Mouse (Mus musculus): ENCODE measurements around the gene Eloa. TPM values are rescaled to one million over a fixed set of nuclear protein-coding genes. Genes with fewer than 3 reads are reported as not detected.

Eloa gene
- total RNA-seq, 2 experiments from 2014 or later, result 25.7 to 26.8 TPM

- Histone ChIP-seq H3K4me3 (peak within 1 kb of the TSS; percentile 59), H3K27ac (peak within 1 kb of the TSS; percentile 99)
- DNase-seq (ENCODE audit: extremely low spot score in 1 of 2, low spot score in 2 of 2), result peak; percentile 94 to 95
- TF ChIP-seq CTCF (IDR thresholded peaks at IDR 0.05), result no peak
- intact Hi-C loops (cut with DNase I), result loop anchor here (1.0 kb wide), 1 partner anchor 9 kb away; the partner anchor contains the start of gene Lypla2
These were observed 57.9 kb downstream of the Eloa start, which contains the start of gene Gale for GRCm38 (mm10) chr4:135963457-135964193. Gene Gale, plus strand, starts transcription at chr4:135963727.

- no peak for TF ChIP-seq CTCF (IDR thresholded peaks at IDR 0.05)
- intact Hi-C loops (cut with DNase I), result loop anchor here (1.0 kb wide), 1 partner anchor 9 kb away; the partner anchor contains the start of gene Lypla2
- DNase-seq (ENCODE audit: extremely low spot score in 1 of 2, low spot score in 2 of 2), result no peak
These were observed 58.6 kb downstream of the Eloa start for GRCm38 (mm10) chr4:135962946-135963345.

GRCm38 (mm10) chr4:135962198-135962597 lies 59.4 kb downstream of the Eloa start:
- DNase-seq (ENCODE audit: extremely low spot score in 1 of 2, low spot score in 2 of 2), result no peak
- Histone ChIP-seq H3K27ac (no peak overlapping the region; the same call in 1 of the 2 replicates), H3K4me3 (no peak overlapping the region)
- intact Hi-C loops (cut with DNase I), result no loop called here
- TF ChIP-seq CTCF (IDR thresholded peaks at IDR 0.05), result no peak

More at GRCm38 (mm10) chr4:135962946-135963345, 58.6 kb downstream of the Eloa start:
- Histone ChIP-seq H3K4me3 (peak overlapping the region; percentile 59), H3K27ac (peak overlapping the region; percentile 99)

GRCm38 (mm10) chr4:135961709-135962108 lies 59.9 kb downstream of the Eloa start:
- TF ChIP-seq CTCF (IDR thresholded peaks at IDR 0.05), result no peak
- Histone ChIP-seq H3K27ac (no peak overlapping the region), H3K4me3 (no peak overlapping the region)
- DNase-seq (ENCODE audit: extremely low spot score in 1 of 2, low spot score in 2 of 2), result no peak
- intact Hi-C loops (cut with DNase I), result no loop called here

GRCm38 (mm10) chr4:135960717-135961116 lies 60.8 kb downstream of the Eloa start:
- H3K27ac ChIP-seq, result no peak overlapping the region
- H3K4me3 ChIP-seq, result no peak overlapping the region
- DNase-seq (ENCODE audit: extremely low spot score in 1 of 2, low spot score in 2 of 2), result peak; percentile 73 to 79
- peak; percentile 82 for TF ChIP-seq CTCF (IDR thresholded peaks at IDR 0.05)
- intact Hi-C loops (cut with DNase I), result loop anchor here (1.0 kb wide), 1 partner anchor 70 kb away; no protein-coding TSS in a partner anchor

GRCm38 (mm10) chr4:135958354-135958753 lies 63.2 kb downstream of the Eloa start:
- intact Hi-C loops (cut with DNase I), result no loop called here
- Histone ChIP-seq H3K4me3 (no peak overlapping the region), H3K27ac (no peak overlapping the region)
- no peak for TF ChIP-seq CTCF (IDR thresholded peaks at IDR 0.05)
- no peak for DNase-seq (ENCODE audit: extremely low spot score in 1 of 2, low spot score in 2 of 2)

GRCm38 (mm10) chr4:135955886-135956285 lies 65.7 kb downstream of the Eloa start:
- no peak for DNase-seq (ENCODE audit: extremely low spot score in 1 of 2, low spot score in 2 of 2)
- intact Hi-C loops (cut with DNase I), result no loop called here
- no peak for TF ChIP-seq CTCF (IDR thresholded peaks at IDR 0.05)
- Histone ChIP-seq H3K4me3 (no peak overlapping the region), H3K27ac (no peak overlapping the region)

- peak; percentile 61 to 79 for DNase-seq (ENCODE audit: extremely low spot score in 1 of 2, low spot score in 2 of 2)
- Histone ChIP-seq H3K27ac (no peak overlapping the region), H3K4me3 (no peak overlapping the region)
- TF ChIP-seq CTCF (IDR thresholded peaks at IDR 0.05), result peak; percentile 87
- intact Hi-C loops (cut with DNase I), result no loop called here
These were observed 67.3 kb downstream of the Eloa start for GRCm38 (mm10) chr4:135954241-135954640.

Other genes starting within 250 kb of the Eloa start
- 10 to 100 TPM; 70.8 to 82.2 TPM for gene Srsf10, start 166.0 kb downstream of the Eloa start, total RNA-seq (2021)
- 10 to 100 TPM; 41.1 to 41.7 TPM for gene Pnrc2, start 147.9 kb downstream of the Eloa start, total RNA-seq (2021)
- gene Cnr2, start 126.4 kb downstream of the Eloa start, total RNA-seq (2021), result under 1 TPM in 1 of 2 experiments, not detected in 1; 0.11 TPM
- 10 to 100 TPM; 34.9 to 37.9 TPM for gene Fuca1, start 101.0 kb downstream of the Eloa start, total RNA-seq (2021)
- 10 to 100 TPM; 33.4 to 34.1 TPM for gene Hmgcl, start 75.3 kb downstream of the Eloa start, total RNA-seq (2021)
- 10 to 100 TPM; 22.0 to 22.9 TPM for gene Gale, start 58.0 kb downstream of the Eloa start, total RNA-seq (2021)
- 10 to 100 TPM; 92.9 to 96.7 TPM for gene Lypla2, start 49.1 kb downstream of the Eloa start, total RNA-seq (2021)
- 10 to 100 TPM; 75.9 to 95.0 TPM for gene Pithd1, start 34.5 kb downstream of the Eloa start, total RNA-seq (2021)
- 100 to 1,000 TPM; 271 to 308 TPM for gene Rpl11, start 31.7 kb upstream of the Eloa start, total RNA-seq (2021)
- gene Id3, start 121.7 kb upstream of the Eloa start, total RNA-seq (2021), result 10 to 100 TPM; 26.8 to 36.1 TPM
- gene E2f2, start 150.6 kb upstream of the Eloa start, total RNA-seq (2021), result 1 to 10 TPM in 1 of 2 experiments, under 1 TPM in 1; 0.36 to 1.3 TPM
- gene Asap3, start 184.6 kb upstream of the Eloa start, total RNA-seq (2021), result 1 to 10 TPM; 2.2 to 2.4 TPM
- under 1 TPM; 0.68 to 0.93 TPM for gene Tcea3, start 226.0 kb upstream of the Eloa start, total RNA-seq (2021)